Mouse (Mus musculus): ENCODE measurements around the gene Fgfr2. TPM values are rescaled to one million over a fixed set of nuclear protein-coding genes. Genes with fewer than 3 reads are reported as not detected.

Gene Fgfr2
- polyA plus RNA-seq, 1 experiment: 1.7 TPM

- no peak overlapping the region for H3K4me3 ChIP-seq (ENCODE audit: insufficient read depth, poor library complexity, severe bottlenecking)
- H3K79me2 ChIP-seq (ENCODE audit: control insufficient read depth, insufficient read depth): peaks cover 5% of the 10 kb centered on the region
- H3K79me3 ChIP-seq (ENCODE audit: low read depth): peaks cover 3% of the 10 kb centered on the region
- H3ac ChIP-seq (ENCODE audit: control insufficient read depth, insufficient read length, low read depth): no peak overlapping the region
- peaks cover 7% of the 10 kb centered on the region for H3K36me3 ChIP-seq (ENCODE audit: control insufficient read depth, insufficient read depth)
- no peak for TF ChIP-seq MYOD1 (IDR thresholded peaks at IDR 0.05; ENCODE audit: control insufficient read depth, insufficient read length, low read depth)
- no peak for TF ChIP-seq CTCF (IDR thresholded peaks at IDR 0.05; ENCODE audit: control insufficient read depth, insufficient read depth, insufficient read length)
- TF ChIP-seq CEBPB (IDR thresholded peaks at IDR 0.05; ENCODE audit: low read depth): no peak
- no peaks in the 10 kb centered on the region for H3K27me3 ChIP-seq (ENCODE audit: control insufficient read depth, insufficient read depth, insufficient read length)
Observed at GRCm38 (mm10) chr7:132976079-132976478, 147.1 kb downstream of the Fgfr2 start.

GRCm38 (mm10) chr7:132972079-132972478 lies 151.1 kb downstream of the Fgfr2 start:
- Histone ChIP-seq H3K36me3 (ENCODE audit: control insufficient read depth, insufficient read depth) (peaks cover 7% of the 10 kb centered on the region), H3K79me3 (ENCODE audit: low read depth) (peaks cover 3% of the 10 kb centered on the region), H3K79me2 (ENCODE audit: control insufficient read depth, insufficient read depth) (no peaks in the 10 kb centered on the region), H3K4me3 (ENCODE audit: insufficient read depth, poor library complexity, severe bottlenecking) (no peak overlapping the region), H3ac (ENCODE audit: control insufficient read depth, insufficient read length, low read depth) (no peak overlapping the region), H3K27me3 (ENCODE audit: control insufficient read depth, insufficient read depth, insufficient read length) (no peaks in the 10 kb centered on the region)
- no peak for TF ChIP-seq FOSL1 (IDR thresholded peaks at IDR 0.05; ENCODE audit: insufficient read depth, low read length, poor library complexity, severe bottlenecking)
- no peak for TF ChIP-seq CEBPB (IDR thresholded peaks at IDR 0.05; ENCODE audit: low read depth)
- no peak for TF ChIP-seq MAX (IDR thresholded peaks at IDR 0.05)
- no peak for TF ChIP-seq USF1 (IDR thresholded peaks at IDR 0.05; ENCODE audit: low read depth)
- no peak for TF ChIP-seq CTCF (IDR thresholded peaks at IDR 0.05; ENCODE audit: control insufficient read depth, insufficient read depth, insufficient read length)
- no peak for TF ChIP-seq MYOD1 (IDR thresholded peaks at IDR 0.05; ENCODE audit: control insufficient read depth, insufficient read length, low read depth)

GRCm38 (mm10) chr7:132965707-132966106 lies 157.4 kb downstream of the Fgfr2 start:
- no peaks in the 10 kb centered on the region for H3K27me3 ChIP-seq (ENCODE audit: control insufficient read depth, insufficient read depth, insufficient read length)
- peaks cover 7% of the 10 kb centered on the region for H3K36me3 ChIP-seq (ENCODE audit: control insufficient read depth, insufficient read depth)
- H3K79me3 ChIP-seq (ENCODE audit: low read depth): peaks cover 6% of the 10 kb centered on the region
- H3K79me2 ChIP-seq (ENCODE audit: control insufficient read depth, insufficient read depth): peaks cover 29% of the 10 kb centered on the region
- no peak overlapping the region for H3ac ChIP-seq (ENCODE audit: control insufficient read depth, insufficient read length, low read depth)
- H3K4me3 ChIP-seq (ENCODE audit: insufficient read depth, poor library complexity, severe bottlenecking): no peak overlapping the region
- TF ChIP-seq MYOD1 (IDR thresholded peaks at IDR 0.05; ENCODE audit: control insufficient read depth, insufficient read length, low read depth) (no peak), MAX (IDR thresholded peaks at IDR 0.05) (no peak), CEBPB (IDR thresholded peaks at IDR 0.05; ENCODE audit: low read depth) (no peak), USF1 (IDR thresholded peaks at IDR 0.05; ENCODE audit: low read depth) (no peak), FOSL1 (IDR thresholded peaks at IDR 0.05; ENCODE audit: insufficient read depth, low read length, poor library complexity, severe bottlenecking) (no peak), MYOG (IDR thresholded peaks at IDR 0.05; ENCODE audit: control insufficient read depth, extremely low read depth, insufficient read length) (no peak), CTCF (IDR thresholded peaks at IDR 0.05; ENCODE audit: control insufficient read depth, insufficient read depth, insufficient read length) (no peak)

- Histone ChIP-seq H3K4me3 (ENCODE audit: insufficient read depth, poor library complexity, severe bottlenecking) (no peak overlapping the region), H3K36me3 (ENCODE audit: control insufficient read depth, insufficient read depth) (peaks cover 7% of the 10 kb centered on the region), H3K79me3 (ENCODE audit: low read depth) (peaks cover 9% of the 10 kb centered on the region), H3K79me2 (ENCODE audit: control insufficient read depth, insufficient read depth) (peaks cover 39% of the 10 kb centered on the region), H3K27me3 (ENCODE audit: control insufficient read depth, insufficient read depth, insufficient read length) (no peaks in the 10 kb centered on the region), H3ac (ENCODE audit: control insufficient read depth, insufficient read length, low read depth) (no peak overlapping the region)
- TF ChIP-seq CTCF (IDR thresholded peaks at IDR 0.05; ENCODE audit: control insufficient read depth, insufficient read depth, insufficient read length) (no peak), USF1 (IDR thresholded peaks at IDR 0.05; ENCODE audit: low read depth) (no peak), FOSL1 (IDR thresholded peaks at IDR 0.05; ENCODE audit: insufficient read depth, low read length, poor library complexity, severe bottlenecking) (no peak), MYOG (IDR thresholded peaks at IDR 0.05; ENCODE audit: control insufficient read depth, extremely low read depth, insufficient read length) (no peak), MYOD1 (IDR thresholded peaks at IDR 0.05; ENCODE audit: control insufficient read depth, insufficient read length, low read depth) (no peak)
Observed at GRCm38 (mm10) chr7:132964395-132964794, 158.8 kb downstream of the Fgfr2 start.

- Histone ChIP-seq H3ac (ENCODE audit: control insufficient read depth, insufficient read length, low read depth) (no peak overlapping the region), H3K27me3 (ENCODE audit: control insufficient read depth, insufficient read depth, insufficient read length) (no peaks in the 10 kb centered on the region), H3K36me3 (ENCODE audit: control insufficient read depth, insufficient read depth) (no peaks in the 10 kb centered on the region), H3K4me3 (ENCODE audit: insufficient read depth, poor library complexity, severe bottlenecking) (no peak overlapping the region), H3K79me2 (ENCODE audit: control insufficient read depth, insufficient read depth) (peaks cover 96% of the 10 kb centered on the region), H3K79me3 (ENCODE audit: low read depth) (peaks cover 61% of the 10 kb centered on the region)
- TF ChIP-seq MYOG (IDR thresholded peaks at IDR 0.05; ENCODE audit: control insufficient read depth, extremely low read depth, insufficient read length): no peak
- TF ChIP-seq MYOD1 (IDR thresholded peaks at IDR 0.05; ENCODE audit: control insufficient read depth, insufficient read length, low read depth): no peak
- TF ChIP-seq CEBPB (IDR thresholded peaks at IDR 0.05; ENCODE audit: low read depth): no peak
- TF ChIP-seq CTCF (IDR thresholded peaks at IDR 0.05; ENCODE audit: control insufficient read depth, insufficient read depth, insufficient read length): no peak
- no peak for TF ChIP-seq FOSL1 (IDR thresholded peaks at IDR 0.05; ENCODE audit: insufficient read depth, low read length, poor library complexity, severe bottlenecking)
- no peak for TF ChIP-seq USF1 (IDR thresholded peaks at IDR 0.05; ENCODE audit: low read depth)
- no peak for TF ChIP-seq MAX (IDR thresholded peaks at IDR 0.05)
Observed at GRCm38 (mm10) chr7:132950613-132951012, 172.5 kb downstream of the Fgfr2 start.

GRCm38 (mm10) chr7:132949968-132950367 lies 173.2 kb downstream of the Fgfr2 start:
- Histone ChIP-seq H3K79me3 (ENCODE audit: low read depth) (peaks cover 58% of the 10 kb centered on the region), H3K4me3 (ENCODE audit: insufficient read depth, poor library complexity, severe bottlenecking) (no peak overlapping the region)
- TF ChIP-seq CEBPB (IDR thresholded peaks at IDR 0.05; ENCODE audit: low read depth) (no peak), MYOD1 (IDR thresholded peaks at IDR 0.05; ENCODE audit: control insufficient read depth, insufficient read length, low read depth) (no peak), MAX (IDR thresholded peaks at IDR 0.05) (no peak)

More at GRCm38 (mm10) chr7:132949968-132950367, 173.2 kb downstream of the Fgfr2 start:
- peaks cover 96% of the 10 kb centered on the region for H3K79me2 ChIP-seq (ENCODE audit: control insufficient read depth, insufficient read depth)
- H3ac ChIP-seq (ENCODE audit: control insufficient read depth, insufficient read length, low read depth): no peak overlapping the region
- H3K36me3 ChIP-seq (ENCODE audit: control insufficient read depth, insufficient read depth): no peaks in the 10 kb centered on the region
- no peaks in the 10 kb centered on the region for H3K27me3 ChIP-seq (ENCODE audit: control insufficient read depth, insufficient read depth, insufficient read length)
